8 mouse cellular contexts compared by ENCODE assay signal in genomic region chr13:23465600-23466109, GRCm38 (mm10). TPM values are rescaled to one million over a fixed set of nuclear protein-coding genes. Genes with fewer than 3 reads are reported as not detected.
DNase-seq lines count a peak whose midpoint lies in the region; ATAC-seq lines count a peak whose summit lies in the region.

Gene Btn1a1, minus strand, starts transcription at chr13:23465901.

- no peaks in the 10 kb centered on the region for H3K9me3 ChIP-seq in lung, embryonic 16.5 days (ENCODE audit: control insufficient read depth, low read length)
- no peaks in the 10 kb centered on the region for H3K9me3 ChIP-seq in hindbrain, embryonic 16.5 days (ENCODE audit: control insufficient read depth, low read length)
- H3K9me3 ChIP-seq in midbrain, embryonic 13.5 days, result no peaks in the 10 kb centered on the region

- DNase-seq in lung, postnatal 10 days, result no peak
- no peak for DNase-seq in cerebellum, adult 18-20 months
- no peak for DNase-seq in right cerebral cortex, postnatal 10 days (ENCODE audit: low spot score in 2 of 2)
- DNase-seq in layer of hippocampus, adult 8-10 months (ENCODE audit: low spot score in 2 of 2), result no peak

- peak within 1 kb of the TSS; percentile 95 for H3K4me2 ChIP-seq in lung, embryonic 16.5 days (ENCODE audit: low read depth, low read length)
- peak within 1 kb of the TSS; percentile 88 for H3K4me2 ChIP-seq in hindbrain, embryonic 16.5 days (ENCODE audit: low read length)
- peak within 1 kb of the TSS; percentile 79 for H3K4me2 ChIP-seq in midbrain, embryonic 13.5 days (replicated peaks)

- ATAC-seq in lung, embryonic 16.5 days (ENCODE audit: low read depth), result no peak
- ATAC-seq in common myeloid progenitor, adult 5-6 weeks (replicated peaks; ENCODE audit: low read depth, poor library complexity, severe bottlenecking), result peak; percentile 38
- ATAC-seq in hindbrain, embryonic 16.5 days, result no peak
- no peak for ATAC-seq in midbrain, embryonic 13.5 days

- H3K27me3 ChIP-seq in lung, embryonic 16.5 days (ENCODE audit: control insufficient read depth, insufficient read depth, low read depth, low read length), result no peaks in the 10 kb centered on the region
- 0 out of 2 replicates have a peak, but pooled peaks cover 2% of the 10 kb centered on the region for H3K27me3 ChIP-seq in hindbrain, embryonic 16.5 days (replicated peaks; ENCODE audit: control insufficient read depth, insufficient read depth, low read length)
- peaks cover 13% of the 10 kb centered on the region for H3K27me3 ChIP-seq in midbrain, embryonic 13.5 days

- no peaks in the 10 kb centered on the region for H3K36me3 ChIP-seq in lung, embryonic 16.5 days (ENCODE audit: control insufficient read depth, insufficient read depth, low read length)
- no peaks in the 10 kb centered on the region for H3K36me3 ChIP-seq in hindbrain, embryonic 16.5 days (ENCODE audit: control insufficient read depth, insufficient read depth, low read length)
- H3K36me3 ChIP-seq in midbrain, embryonic 13.5 days, result no peaks in the 10 kb centered on the region

- H3K4me3 ChIP-seq in lung, embryonic 16.5 days (ENCODE audit: low read length), result peak within 1 kb of the TSS; percentile 69
- peak within 1 kb of the TSS; percentile 59 for H3K4me3 ChIP-seq in hindbrain, embryonic 16.5 days (ENCODE audit: low read length)
- peak within 1 kb of the TSS; percentile 60 for H3K4me3 ChIP-seq in midbrain, embryonic 13.5 days (replicated peaks)

- WGBS in lung, embryonic 16.5 days, result 3% methylated on average over 7 of the region's 7 CpGs
- WGBS in hindbrain, embryonic 16.5 days, result 0% methylated on average over 7 of the region's 7 CpGs
- WGBS in midbrain, embryonic 13.5 days, result 0% methylated on average over 7 of the region's 7 CpGs

- no peak within 1 kb of the TSS for H3K27ac ChIP-seq in lung, embryonic 16.5 days (ENCODE audit: low read length)
- H3K27ac ChIP-seq in hindbrain, embryonic 16.5 days (ENCODE audit: low read depth, low read length), result no peak within 1 kb of the TSS
- no peak within 1 kb of the TSS for H3K27ac ChIP-seq in midbrain, embryonic 13.5 days

- peaks cover 17% of the 10 kb centered on the region for H3K4me1 ChIP-seq in lung, embryonic 16.5 days (replicated peaks; ENCODE audit: control insufficient read depth, insufficient read depth, low read length)
- peaks cover 8% of the 10 kb centered on the region for H3K4me1 ChIP-seq in hindbrain, embryonic 16.5 days (ENCODE audit: control insufficient read depth, insufficient read depth, low read depth, low read length)
- peaks cover 13% of the 10 kb centered on the region for H3K4me1 ChIP-seq in midbrain, embryonic 13.5 days (replicated peaks)

- peak within 1 kb of the TSS; percentile 67 for H3K9ac ChIP-seq in lung, embryonic 16.5 days (ENCODE audit: low read length)
- H3K9ac ChIP-seq in hindbrain, embryonic 16.5 days (ENCODE audit: low read depth, low read length), result peak within 1 kb of the TSS; percentile 64; the same call in 1 of the 2 replicates
- H3K9ac ChIP-seq in midbrain, embryonic 13.5 days (replicated peaks), result peak within 1 kb of the TSS; percentile 67

RNA-seq across cellular contexts. Expression of gene Btn1a1, which starts in this region (rescaled TPM):
- polyA plus RNA-seq in lung, embryonic 16.5 days (2015; fragmentation: Nextera tagmentation; extraction: Ambion mirVana), result 0.06 and 0.10 TPM in 2 replicates
- not detected in 2 replicates for total RNA-seq in common myeloid progenitor, adult 5-6 weeks (2017)
- 0.09 and 0.20 TPM in 2 replicates for polyA plus RNA-seq in hindbrain, embryonic 16.5 days (2015; fragmentation: Nextera tagmentation; extraction: Ambion mirVana)
- polyA plus RNA-seq in midbrain, embryonic 13.5 days (2015; fragmentation: Nextera tagmentation; extraction: Ambion mirVana), result 0.04 and 0.13 TPM in 2 replicates
- total RNA-seq in layer of hippocampus, adult 8-10 months (2022), result not detected

Comparison
In these comparisons a context has a peak if more than half of its experiments do, and no peak if none do; other contexts are left out.
1. Peak in ATAC-seq in common myeloid progenitor, adult 5-6 weeks; RNA of the gene not detected or under 1 TPM.